Mouse (Mus musculus) cerebellum, adult 2 months (tissue): ENCODE data around the gene Mars2. TPM values are rescaled to one million over a fixed set of nuclear protein-coding genes. Genes with fewer than 3 reads are reported as not detected.
A peak's percentile ranks its signal among the peaks of the same experiment; 100 is the strongest.

ENCODE experiments used
- DNase-seq, 2 experiments: peaks; one replicate each; pipeline ENCODE4 v3.0.0; 2021
- H3K27ac ChIP-seq: fragments of 200-500 bp; 2 replicates; pipeline ENCODE4 v1.5.1; 2012; ENCODE audit warnings: low read length, control low read depth, inconsistent platforms; ENCODE audit not compliant: insufficient read depth
- H3K27me3 ChIP-seq: fragments of 200-500 bp; 2 replicates; pipeline ENCODE4 v1.6.1; 2012; ENCODE audit warnings: inconsistent platforms, mild to moderate bottlenecking, low read length, moderate library complexity; ENCODE audit not compliant: control insufficient read depth, insufficient read depth
- H3K4me1 ChIP-seq: fragments of 200-500 bp; 2 replicates; pipeline ENCODE4 v1.6.1; 2011; ENCODE audit warnings: low read length; ENCODE audit not compliant: control insufficient read depth, insufficient read depth
- H3K4me3 ChIP-seq: fragments of 200-500 bp; replicated peaks from 2 replicates; pipeline ENCODE3; 2011; ENCODE audit warnings: mild to moderate bottlenecking, low read depth, low read length, control low read depth; ENCODE audit not compliant: insufficient read depth
- CTCF ChIP-seq: fragments of 200-500 bp; IDR thresholded peaks from 2 replicates; pipeline ENCODE4 v1.5.1; 2011; ENCODE audit warnings: low read depth, mild to moderate bottlenecking, control low read depth, low read length, moderate library complexity, borderline replicate concordance; ENCODE audit not compliant: insufficient read depth
- POLR2A ChIP-seq: fragments of 200-500 bp; IDR thresholded peaks from 2 replicates; pipeline ENCODE4 v1.6.1; 2011; ENCODE audit warnings: low read length, control low read depth, borderline replicate concordance; ENCODE audit not compliant: insufficient read depth
- WGBS: fragments of 180-500 bp; shearing (Covaris S2); methylation state at CpG from one replicate; pipeline ENCODE4 v1.1.7; 2018; 5-methylcytosine and 5-hydroxymethylcytosine counted together
- polyA plus RNA-seq: library from polyadenylated mRNA; depleted of rRNA; stranded (reverse); fragments of >200 nt; gene quantifications from 2 replicates; pipeline ENCODE4 v1.2.3, GENCODE M21; 2012

Gene Mars2
- polyA plus RNA-seq, 1 experiment = 3.8 TPM

DNA sequence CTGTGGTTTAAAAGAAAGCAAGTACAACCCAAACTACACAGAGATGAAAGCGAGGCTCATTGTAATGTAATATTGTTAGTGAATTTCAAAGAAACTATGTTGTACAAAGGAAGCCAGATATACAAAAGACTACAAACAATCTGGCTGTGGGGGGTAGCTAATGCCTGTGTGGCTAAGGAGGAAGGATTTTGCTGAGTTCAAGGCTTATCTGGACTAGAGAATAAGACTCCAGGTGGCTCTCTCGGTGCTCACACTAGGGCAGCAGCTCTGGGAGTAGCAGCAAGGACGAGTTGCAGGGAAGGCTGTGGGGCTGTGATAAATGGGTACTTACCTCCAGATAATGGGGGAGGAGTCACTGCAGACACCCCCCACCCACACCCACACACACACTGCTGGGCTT is 38.3 kb upstream of the Mars2 start:
- H3K27ac ChIP-seq = no peak overlapping the region
- WGBS = 47% methylated on average over 3 of the region's 3 CpGs
- no peak for DNase-seq
- TF ChIP-seq CTCF (no peak), POLR2A (no peak)
- H3K27me3 ChIP-seq = no peaks in the 10 kb centered on the region
- no peak overlapping the region for H3K4me3 ChIP-seq
- no peaks in the 10 kb centered on the region; the same call in 1 of the 2 replicates for H3K4me1 ChIP-seq

DNA sequence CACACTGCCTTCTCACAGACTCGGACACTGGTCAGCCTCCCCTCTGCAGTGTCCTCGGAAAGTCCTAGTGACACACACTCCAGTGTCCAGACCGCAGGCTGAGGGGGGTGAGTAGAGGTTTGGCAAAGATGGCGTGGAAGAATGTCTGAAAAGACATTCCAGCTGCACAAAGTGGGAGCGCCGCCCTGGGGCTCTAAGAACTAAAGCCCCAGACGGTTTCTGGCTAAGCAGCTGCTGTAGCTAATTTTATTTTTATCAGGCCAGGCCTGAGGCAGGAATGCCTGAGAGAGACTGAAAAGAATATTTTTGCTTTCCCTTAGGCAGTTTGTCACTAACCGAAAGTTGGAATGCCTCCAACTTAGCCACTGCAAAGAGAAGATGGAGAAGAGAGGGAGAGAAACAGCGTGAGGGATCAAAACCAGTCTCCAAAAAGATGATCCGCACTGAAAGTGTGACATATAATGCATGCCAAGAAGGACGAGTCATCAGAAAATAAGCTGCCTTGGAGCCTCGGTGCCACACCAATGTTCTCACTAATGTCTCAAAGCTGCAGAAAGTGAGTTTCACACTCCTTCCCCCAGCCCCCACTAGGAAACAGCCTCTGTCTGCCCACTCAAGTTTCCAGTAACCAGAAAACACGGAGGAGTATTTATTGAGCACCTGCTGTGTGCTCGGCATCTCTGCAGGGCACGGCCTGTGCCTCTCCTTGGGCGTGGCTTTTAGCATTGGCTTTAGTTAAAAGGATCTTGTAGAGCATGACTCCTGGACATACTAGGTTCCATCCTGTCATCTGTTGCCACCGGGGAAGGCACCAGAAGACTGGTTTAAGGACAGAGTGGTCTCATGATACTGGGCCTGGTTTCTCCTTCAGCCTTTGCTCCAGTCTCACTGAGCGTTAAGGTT is 34.9 kb upstream of the Mars2 start:
- DNase-seq = peak in 1 of 2 experiments; percentile 32
- H3K4me1 ChIP-seq = no peaks in the 10 kb centered on the region
- H3K4me3 ChIP-seq = no peak overlapping the region
- H3K27ac ChIP-seq = no peak overlapping the region
- TF ChIP-seq POLR2A = no peak
- no peak for TF ChIP-seq CTCF
- 23% methylated on average over 18 of the region's 18 CpGs for WGBS
- H3K27me3 ChIP-seq = no peaks in the 10 kb centered on the region

DNA sequence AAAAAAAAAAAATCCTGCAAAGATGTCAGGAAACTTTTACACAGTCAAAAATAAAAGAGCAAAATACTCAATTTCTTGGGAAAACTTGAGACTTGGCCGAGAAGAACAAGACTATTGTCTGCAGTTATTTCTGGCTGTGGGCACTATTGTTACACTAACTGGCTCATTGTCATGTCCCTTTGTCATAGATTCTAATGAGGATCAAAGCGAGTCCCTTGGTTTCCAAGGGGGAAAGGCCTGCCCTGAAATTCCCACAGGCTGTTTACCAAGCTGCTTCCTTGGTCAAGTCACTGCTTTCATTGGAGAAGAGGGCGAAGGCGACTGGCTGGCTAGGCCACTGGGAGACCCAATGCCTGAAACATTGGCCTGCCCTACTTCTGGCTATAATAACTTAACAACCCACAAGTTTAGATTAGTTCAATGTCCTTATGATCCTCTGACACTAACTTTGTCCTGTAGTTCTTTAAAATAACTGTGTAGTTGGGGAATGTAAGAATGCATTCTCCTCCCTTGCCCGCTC is 31.1 kb upstream of the Mars2 start:
- H3K27ac ChIP-seq = no peak overlapping the region
- WGBS = 54% methylated on average over 5 of the region's 5 CpGs
- TF ChIP-seq POLR2A (no peak), CTCF (no peak)
- no peak overlapping the region for H3K4me3 ChIP-seq
- H3K4me1 ChIP-seq = no peaks in the 10 kb centered on the region
- no peak for DNase-seq
- H3K27me3 ChIP-seq = no peaks in the 10 kb centered on the region

DNA sequence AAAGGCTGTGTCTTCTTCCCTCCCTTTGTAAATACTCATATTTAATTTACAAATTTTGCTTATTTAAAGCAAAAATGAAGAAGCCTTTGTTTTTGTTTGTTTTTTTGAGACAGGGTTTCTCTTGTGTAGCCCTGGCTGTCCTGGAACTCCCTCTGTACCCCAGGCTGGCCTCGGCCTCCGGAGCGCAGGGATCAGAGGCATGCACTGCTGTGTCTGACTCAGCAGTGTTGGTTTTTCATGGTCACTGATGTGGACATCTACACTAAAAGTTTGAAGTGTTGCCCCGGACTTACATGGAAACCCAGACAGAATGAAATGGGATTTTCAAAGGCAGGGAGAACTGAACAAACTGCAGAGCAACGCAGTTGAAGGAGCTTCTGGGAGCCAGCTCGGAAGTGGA is 29.4 kb upstream of the Mars2 start:
- Histone ChIP-seq H3K4me3 (no peak overlapping the region), H3K27ac (no peak overlapping the region), H3K4me1 (no peaks in the 10 kb centered on the region), H3K27me3 (no peaks in the 10 kb centered on the region)
- WGBS = 77% methylated on average over 6 of the region's 6 CpGs
- no peak for TF ChIP-seq POLR2A
- TF ChIP-seq CTCF = no peak
- DNase-seq = no peak

DNA sequence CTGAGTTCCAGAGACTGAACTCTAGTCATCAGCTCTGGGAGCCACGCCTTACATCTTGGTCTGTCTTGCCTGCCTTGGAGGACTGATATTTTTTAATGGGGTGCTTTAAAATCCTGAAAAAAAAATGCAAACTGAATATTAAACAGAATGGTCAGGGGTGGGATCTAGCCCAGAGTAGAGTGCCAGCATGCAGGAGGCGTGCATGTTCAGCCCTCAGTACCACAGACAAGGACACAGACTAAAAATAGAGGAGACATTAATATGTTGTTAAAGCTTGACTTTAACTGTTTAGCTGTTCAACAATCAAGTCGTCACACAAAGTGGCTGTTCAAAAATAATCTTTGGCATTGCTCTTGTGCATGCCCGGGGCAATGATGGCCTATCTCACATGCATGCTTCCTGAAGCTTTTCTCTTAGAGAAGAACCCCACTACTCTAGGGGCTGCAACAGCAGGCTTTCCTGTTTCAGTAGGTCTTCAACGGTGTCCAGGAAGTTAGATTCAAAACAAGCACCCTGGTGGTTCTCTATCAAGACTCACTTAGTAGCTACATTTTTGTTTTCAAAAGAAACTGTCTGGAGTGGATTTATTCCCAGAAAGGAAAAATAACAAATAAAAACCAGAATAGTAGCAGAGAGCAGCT is 28.4 kb upstream of the Mars2 start:
- no peak overlapping the region for H3K27ac ChIP-seq

DNA sequence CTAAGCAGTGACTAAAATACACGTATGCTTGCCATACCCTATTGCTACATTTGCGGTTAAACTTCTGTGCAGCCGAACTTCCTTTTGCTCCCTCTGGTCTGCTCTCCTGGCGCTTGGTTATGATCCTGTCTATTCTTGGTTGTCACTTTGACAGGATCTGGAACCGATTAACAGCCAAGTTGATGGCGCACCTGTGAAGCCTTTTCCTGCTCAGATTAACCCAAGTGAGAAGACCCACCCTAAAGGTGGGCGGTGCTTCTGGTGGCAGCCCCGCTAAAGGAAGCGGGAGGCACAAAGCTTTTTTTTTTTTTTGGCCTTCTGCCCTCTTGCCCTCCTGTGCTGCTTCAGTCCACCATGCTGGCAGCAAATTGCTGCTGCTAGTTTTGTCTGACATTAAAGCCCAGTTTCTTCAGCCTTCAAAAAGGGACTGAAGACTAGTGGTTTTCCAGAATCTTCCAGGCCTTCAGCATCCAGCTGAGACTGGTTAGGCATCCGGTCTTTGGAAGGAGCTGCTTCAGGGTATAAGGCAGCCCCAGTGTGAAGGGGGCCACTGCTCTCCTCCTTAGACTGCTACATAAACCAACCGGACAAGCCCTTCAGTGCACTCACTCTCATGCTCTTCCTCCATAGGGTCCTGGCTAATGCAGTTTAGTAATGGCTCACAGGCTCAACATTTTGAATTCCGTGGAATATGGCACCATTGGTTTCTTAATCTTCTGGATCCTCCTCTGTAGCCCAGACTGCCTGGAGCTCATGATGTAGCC is 26.6 kb upstream of the Mars2 start:
- WGBS = 26% methylated on average over 12 of the region's 12 CpGs
- no peaks in the 10 kb centered on the region for H3K4me1 ChIP-seq
- DNase-seq = no peak
- no peaks in the 10 kb centered on the region for H3K27me3 ChIP-seq
- H3K4me3 ChIP-seq = no peak overlapping the region
- TF ChIP-seq POLR2A (no peak), CTCF (no peak)
- no peak overlapping the region for H3K27ac ChIP-seq

More for the DNA sequence above, 28.4 kb upstream of the Mars2 start:
- H3K4me1 ChIP-seq = no peaks in the 10 kb centered on the region
- no peak for TF ChIP-seq CTCF
- no peak for TF ChIP-seq POLR2A
- 78% methylated on average over 5 of the region's 5 CpGs for WGBS
- H3K4me3 ChIP-seq = no peak overlapping the region
- no peak for DNase-seq
- H3K27me3 ChIP-seq = no peaks in the 10 kb centered on the region

DNA sequence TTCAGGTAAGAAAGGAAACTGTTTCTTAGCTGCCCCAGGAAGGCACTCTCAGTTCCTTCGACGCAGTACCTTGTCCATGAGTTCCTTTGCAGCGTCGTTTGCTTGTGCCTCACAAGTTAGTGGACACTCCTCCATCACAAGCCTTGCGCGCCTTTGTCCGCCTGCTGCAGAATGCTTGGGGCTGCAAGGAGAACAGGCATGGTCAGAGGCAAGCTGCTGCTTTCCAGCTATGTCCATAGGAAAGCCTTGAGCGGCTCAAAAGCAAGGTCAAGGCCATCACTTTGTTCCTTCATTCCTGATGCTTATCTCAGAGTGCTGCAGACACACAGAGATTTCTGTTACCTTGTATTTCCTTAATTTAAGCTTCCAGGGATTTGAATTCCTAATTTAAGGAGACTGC is 25.9 kb upstream of the Mars2 start:
- 82% methylated on average over 8 of the region's 8 CpGs for WGBS
- DNase-seq = no peak
- no peak overlapping the region for H3K27ac ChIP-seq
- TF ChIP-seq POLR2A (no peak), CTCF (no peak)
- no peaks in the 10 kb centered on the region for H3K4me1 ChIP-seq
- no peak overlapping the region for H3K4me3 ChIP-seq
- H3K27me3 ChIP-seq = no peaks in the 10 kb centered on the region

DNA sequence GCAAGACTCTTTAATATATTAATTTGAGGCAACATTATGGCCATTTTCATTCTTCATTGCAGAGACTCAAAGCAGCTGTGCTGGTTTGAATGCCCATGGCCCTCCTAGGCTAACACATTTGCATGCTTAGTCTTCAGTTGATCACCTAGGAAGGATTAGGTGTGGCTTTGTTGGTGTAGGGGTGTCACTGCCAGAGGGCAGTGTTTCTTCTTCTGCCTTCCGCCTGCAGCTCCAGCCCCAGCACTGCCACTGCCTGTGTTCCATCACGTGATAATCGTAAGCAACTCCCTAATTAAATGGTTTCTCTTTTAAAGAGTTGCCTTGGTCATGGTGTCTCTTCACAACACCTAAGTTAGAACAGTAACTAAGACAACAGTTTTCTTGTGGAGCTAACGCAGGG is 24.2 kb upstream of the Mars2 start:
- no peak for DNase-seq
- Histone ChIP-seq H3K27me3 (no peaks in the 10 kb centered on the region), H3K27ac (no peak overlapping the region), H3K4me3 (no peak overlapping the region), H3K4me1 (no peaks in the 10 kb centered on the region)
- 89% methylated on average over 4 of the region's 4 CpGs for WGBS
- no peak for TF ChIP-seq CTCF
- no peak for TF ChIP-seq POLR2A
